Mouse (Mus musculus) left cerebral cortex, postnatal 14 days (tissue): ENCODE measurements around the gene N4bp1. TPM values are rescaled to one million over a fixed set of nuclear protein-coding genes. Genes with fewer than 3 reads are reported as not detected.

Experiments used
- DNase-seq, 2 experiments: peaks; one replicate each; pipeline ENCODE4 v3.0.0; 2021 to 2022; ENCODE audit warnings: low spot score in 2 of 2, mixed read lengths in 1 of 2
- intact Hi-C: fragments of 180-260 bp; cut with DNase I; formaldehyde crosslinking; loops from one replicate; pipeline ENCODE4 v1.15.1; 2025
- long read RNA-seq, 2 experiments: library from polyadenylated mRNA; stranded (forward); transcript quantifications; one replicate each; pipeline ENCODE4 v2.0.0; 2021
- total RNA-seq, 2 experiments: library from RNA; stranded (reverse); gene quantifications; 2 replicates each; pipeline ENCODE4 v1.2.3; 2021

N4bp1 gene
- 10 to 100 TPM; 24.8 to 26.3 TPM for total RNA-seq
- long read RNA-seq, experiment 1, full-length matches to known transcripts: 6 of 10 reads
- long read RNA-seq, experiment 1, partial matches to known transcripts: 1 of 10 reads
- long read RNA-seq, experiment 1, other reads (novel, unspliced or antisense): 3 of 10 reads
- long read RNA-seq, experiment 2, full-length matches to known transcripts: 5 of 13 reads
- long read RNA-seq, experiment 2, partial matches to known transcripts: 2 of 13 reads
- long read RNA-seq, experiment 2, other reads (novel, unspliced or antisense): 6 of 13 reads

GRCm38 (mm10) chr8:86884489-86885463 lies at the start of gene N4bp1:
Gene N4bp1, minus strand, starts transcription at chr8:86885258.
- peak; percentile 92 to 94 for DNase-seq
- intact Hi-C loops: loop anchor here (10.0 kb wide), 1 partner anchor 140 kb away; the partner anchor contains the start of genes Gm10638 and Siah1a

GRCm38 (mm10) chr8:86934841-86935240 lies 49.8 kb upstream of the N4bp1 start:
- intact Hi-C loops: loop anchor here (1.0 kb wide), 1 partner anchor 601 kb away; no protein-coding TSS in a partner anchor
- no peak for DNase-seq

- intact Hi-C loops: loop anchor here (1.0 kb wide), 1 partner anchor 602 kb away; no protein-coding TSS in a partner anchor
- no peak for DNase-seq
Measured at GRCm38 (mm10) chr8:86934393-86934792, 49.3 kb upstream of the N4bp1 start.

GRCm38 (mm10) chr8:86933898-86934297 lies 48.8 kb upstream of the N4bp1 start:
- intact Hi-C loops: loop anchor here (1.0 kb wide), 1 partner anchor 602 kb away; no protein-coding TSS in a partner anchor
- DNase-seq: peak; percentile 54 to 71

- intact Hi-C loops: no loop called here
- no peak for DNase-seq
Measured at GRCm38 (mm10) chr8:86926237-86926636, 41.2 kb upstream of the N4bp1 start.

GRCm38 (mm10) chr8:86923219-86923835 lies 38.3 kb upstream of the N4bp1 start:
- intact Hi-C loops: no loop called here
- no peak for DNase-seq

GRCm38 (mm10) chr8:86922673-86923072 lies 37.6 kb upstream of the N4bp1 start:
- DNase-seq: no peak
- intact Hi-C loops: no loop called here

- DNase-seq: no peak
- intact Hi-C loops: no loop called here
Measured at GRCm38 (mm10) chr8:86922141-86922540, 37.1 kb upstream of the N4bp1 start.

- DNase-seq: no peak
- intact Hi-C loops: no loop called here
Measured at GRCm38 (mm10) chr8:86920996-86921395, 35.9 kb upstream of the N4bp1 start.

- no peak for DNase-seq
- intact Hi-C loops: no loop called here
Measured at GRCm38 (mm10) chr8:86920455-86920854, 35.4 kb upstream of the N4bp1 start.

GRCm38 (mm10) chr8:86920024-86920423 lies 35.0 kb upstream of the N4bp1 start:
- DNase-seq: no peak
- intact Hi-C loops: no loop called here

GRCm38 (mm10) chr8:86919262-86919661 lies 34.2 kb upstream of the N4bp1 start:
- intact Hi-C loops: no loop called here
- no peak for DNase-seq

- intact Hi-C loops: no loop called here
- DNase-seq: no peak
Measured at GRCm38 (mm10) chr8:86918093-86918492, 33.0 kb upstream of the N4bp1 start.

GRCm38 (mm10) chr8:86917689-86918088 lies 32.6 kb upstream of the N4bp1 start:
- intact Hi-C loops: no loop called here
- no peak for DNase-seq

GRCm38 (mm10) chr8:86916369-86916768 lies 31.3 kb upstream of the N4bp1 start:
- intact Hi-C loops: no loop called here
- DNase-seq: no peak

- intact Hi-C loops: no loop called here
- DNase-seq: no peak
Measured at GRCm38 (mm10) chr8:86911136-86911535, 26.1 kb upstream of the N4bp1 start.

- intact Hi-C loops: no loop called here
Measured at GRCm38 (mm10) chr8:86910250-86910649, 25.2 kb upstream of the N4bp1 start.

GRCm38 (mm10) chr8:86908536-86908935 lies 23.5 kb upstream of the N4bp1 start:
- peak; percentile 86 to 90 for DNase-seq
- intact Hi-C loops: no loop called here

More at GRCm38 (mm10) chr8:86910250-86910649, 25.2 kb upstream of the N4bp1 start:
- no peak for DNase-seq

GRCm38 (mm10) chr8:86904911-86905310 lies 19.9 kb upstream of the N4bp1 start:
- DNase-seq: no peak
- intact Hi-C loops: loop anchor here (5.0 kb wide), 3 partner anchors 98 to 318 kb away; no protein-coding TSS in a partner anchor

- intact Hi-C loops: loop anchor here (5.0 kb wide), 3 partner anchors 96 to 316 kb away; no protein-coding TSS in a partner anchor
Measured at GRCm38 (mm10) chr8:86903104-86903503, 18.0 kb upstream of the N4bp1 start.

More at GRCm38 (mm10) chr8:86903104-86903503, 18.0 kb upstream of the N4bp1 start:
- DNase-seq: peak; percentile 85 to 93
